16 mouse cellular contexts compared by ENCODE assay signal in genomic region chr1:72966423-72966822, GRCm38 (mm10). TPM values are rescaled to one million over a fixed set of nuclear protein-coding genes. Genes with fewer than 3 reads are reported as not detected.
DNase-seq lines count a peak whose midpoint lies in the region; ATAC-seq lines count a peak whose summit lies in the region.
"Had no signal": no experiment of that assay in that cellular context is flagged by ENCODE, and none has a peak within 500 bp of the region (broad histone marks: within the 10 kb centered on the region; RNA-seq: fewer than 3 reads in every experiment).

No protein-coding gene starts in this region.

- intact Hi-C loops in left cerebral cortex, postnatal 25 days (cut with DNase I) = no loop called here

- ATAC-seq in cerebellum, adult (ENCODE audit: insufficient number of reproducible peaks, low FRiP score, low TSS enrichment) = peak; percentile 82

- DNase-seq in cerebellum, postnatal 4 days (ENCODE audit: low spot score in 2 of 2) = no peak
- peak; percentile 10 for DNase-seq in 3T3-L1 (ENCODE audit: low read depth, low spot score)
- peak; percentile 89 for DNase-seq in cerebellum, adult 9-11 months
- peak; percentile 26 to 83 for DNase-seq in left cerebral cortex, postnatal 25 days (ENCODE audit: low spot score in 2 of 2)
- no peak for DNase-seq in thymus, adult 18-20 months
- no peak for DNase-seq in heart, postnatal 4 days
- no peak for DNase-seq in thymus, postnatal 0 days (ENCODE audit: low spot score)
- DNase-seq: B cell, adult 2 months; thymus, postnatal 36 days had no signal

RNA-seq across cellular contexts. Expression of gene Tnp1, which starts 49.3 kb away (rescaled TPM):
- total RNA-seq in left cerebral cortex, postnatal 25 days (2021) = not detected
- total RNA-seq in heart, postnatal 4 days (2021) = not detected
- not detected in 2 replicates for polyA plus RNA-seq in thymus, postnatal 0 days (2015; fragmentation: Nextera tagmentation; extraction: Ambion mirVana)
- polyA plus RNA-seq: forebrain, embryonic 12.5 days; heart, embryonic 14.5 days; large intestine, adult 2 months; liver, embryonic 16.5 days; neural tube, embryonic 12.5 days; spleen, adult 2 months had no signal

Comparison
In these comparisons a context has a peak if more than half of its experiments do, and no peak if none do; other contexts are left out.
1. DNase-seq: peak in 3T3-L1 (single experiment), cerebellum, adult 9-11 months (single experiment) and left cerebral cortex, postnatal 25 days (2 of 2); none in cerebellum, postnatal 4 days (0 of 2), thymus, adult 18-20 months (0 of 2), heart, postnatal 4 days (single experiment) and thymus, postnatal 0 days (single experiment).